Mouse (Mus musculus) thymus, postnatal 36 days (tissue): ENCODE measurements around the gene Nlrp3.

ENCODE experiments used
- DNase-seq, 2 experiments: peaks; one replicate each; pipeline ENCODE4 v3.0.0; 2022; ENCODE audit warnings: mixed read lengths in 2 of 2

The Nlrp3 gene

GRCm38 (mm10) chr11:59541324-59541723 lies at the start of gene Nlrp3:
Nlrp3 (plus strand) TSS chr11:59541568.
- no peak for DNase-seq

- no peak for DNase-seq
These were observed 44.6 kb upstream of the Nlrp3 start for GRCm38 (mm10) chr11:59496672-59497310.

GRCm38 (mm10) chr11:59497747-59498146 lies 43.6 kb upstream of the Nlrp3 start:
- no peak for DNase-seq

- no peak for DNase-seq
These were observed 39.2 kb upstream of the Nlrp3 start for GRCm38 (mm10) chr11:59501978-59502700.

GRCm38 (mm10) chr11:59505351-59505838 lies 36.0 kb upstream of the Nlrp3 start:
- peak; percentile 81 to 83 for DNase-seq

GRCm38 (mm10) chr11:59505839-59506712 lies 35.3 kb upstream of the Nlrp3 start:
- DNase-seq: peak; percentile 74 to 79

GRCm38 (mm10) chr11:59506713-59507074 lies 34.7 kb upstream of the Nlrp3 start:
- DNase-seq: no peak

GRCm38 (mm10) chr11:59511558-59511957 lies 29.8 kb upstream of the Nlrp3 start:
- DNase-seq: no peak

GRCm38 (mm10) chr11:59512733-59513132 lies 28.6 kb upstream of the Nlrp3 start:
- DNase-seq: no peak

GRCm38 (mm10) chr11:59513556-59513955 lies 27.8 kb upstream of the Nlrp3 start:
- no peak for DNase-seq

- no peak for DNase-seq
These were observed 27.0 kb upstream of the Nlrp3 start for GRCm38 (mm10) chr11:59514381-59514780.

- no peak for DNase-seq
These were observed 26.6 kb upstream of the Nlrp3 start for GRCm38 (mm10) chr11:59514789-59515188.

- DNase-seq: no peak
These were observed 23.9 kb upstream of the Nlrp3 start for GRCm38 (mm10) chr11:59517441-59517840.

GRCm38 (mm10) chr11:59518226-59518625 lies 23.1 kb upstream of the Nlrp3 start:
- DNase-seq: peak; percentile 40 to 62

GRCm38 (mm10) chr11:59519741-59520495 lies 21.4 kb upstream of the Nlrp3 start:
- no peak for DNase-seq

GRCm38 (mm10) chr11:59524150-59524549 lies 17.2 kb upstream of the Nlrp3 start:
- DNase-seq: no peak

- peak; percentile 62 to 63 for DNase-seq
These were observed 16.1 kb upstream of the Nlrp3 start for GRCm38 (mm10) chr11:59525237-59525636.

- DNase-seq: peak in 1 of 2 experiments; percentile 22
These were observed 14.8 kb upstream of the Nlrp3 start, which contains the start of gene Zkscan17 for GRCm38 (mm10) chr11:59526472-59527080. Zkscan17 (minus strand) TSS chr11:59526751.

GRCm38 (mm10) chr11:59530221-59530620 lies 11.1 kb upstream of the Nlrp3 start:
- no peak for DNase-seq

- DNase-seq: no peak
These were observed 10.4 kb upstream of the Nlrp3 start for GRCm38 (mm10) chr11:59530870-59531535.

GRCm38 (mm10) chr11:59531562-59531961 lies 9.8 kb upstream of the Nlrp3 start:
- DNase-seq: no peak
